Mouse (Mus musculus) embryonic facial prominence, embryonic 12.5 days (tissue): ENCODE results near the gene Mecr. TPM values are rescaled to one million over a fixed set of nuclear protein-coding genes. Genes with fewer than 3 reads are reported as not detected.

Experiments
- ATAC-seq: fragments of 200-750 bp; cut with Nextera tagmentation; 2 replicates; pipeline ENCODE4 v1.8.0; 2017; ENCODE audit not compliant: insufficient number of reproducible peaks, insufficient read depth, low FRiP score, low TSS enrichment
- H3K27ac ChIP-seq: fragments of 300-500 bp; sonication (generic); 2 replicates; pipeline ENCODE4 v1.5.1; 2016; ENCODE audit warnings: mild to moderate bottlenecking
- H3K27me3 ChIP-seq: fragments of 300-500 bp; sonication (generic); 2 replicates; pipeline ENCODE4 v1.6.1; 2016; ENCODE audit warnings: mild to moderate bottlenecking, moderate library complexity
- H3K36me3 ChIP-seq: fragments of 300-500 bp; sonication (generic); 2 replicates; pipeline ENCODE4 v1.6.1; 2016; ENCODE audit warnings: mild to moderate bottlenecking
- H3K4me1 ChIP-seq: fragments of 300-500 bp; sonication (generic); 2 replicates; pipeline ENCODE4 v1.6.1; 2016
- H3K4me2 ChIP-seq: fragments of 300-500 bp; sonication (generic); replicated peaks from 2 replicates; pipeline ENCODE4 v1.6.1; 2016; ENCODE audit warnings: mild to moderate bottlenecking, moderate library complexity
- H3K4me3 ChIP-seq: fragments of 300-500 bp; sonication (generic); 2 replicates; pipeline ENCODE4 v1.5.1; 2016; ENCODE audit warnings: mild to moderate bottlenecking
- H3K9ac ChIP-seq: fragments of 300-500 bp; sonication (generic); 2 replicates; pipeline ENCODE4 v1.6.1; 2016; ENCODE audit warnings: mild to moderate bottlenecking, moderate library complexity
- H3K9me3 ChIP-seq: fragments of 300-500 bp; sonication (generic); 2 replicates; pipeline ENCODE4 v1.6.1; 2016; ENCODE audit warnings: mild to moderate bottlenecking, moderate library complexity
- WGBS: fragments of 180-500 bp; shearing (Covaris S2); methylation state at CpG from one replicate; pipeline ENCODE4 v1.1.7; 2016; 5-methylcytosine and 5-hydroxymethylcytosine counted together
- polyA plus RNA-seq: library from polyadenylated mRNA; unstranded; fragments of >200 nt; fragmentation: Nextera tagmentation; extraction: Ambion mirVana; gene quantifications from 2 replicates; pipeline ENCODE4 v1.2.1, GENCODE M21; 2016

Mecr gene
- polyA plus RNA-seq, 1 experiment from 2014 or later = 48.4 TPM

DNA sequence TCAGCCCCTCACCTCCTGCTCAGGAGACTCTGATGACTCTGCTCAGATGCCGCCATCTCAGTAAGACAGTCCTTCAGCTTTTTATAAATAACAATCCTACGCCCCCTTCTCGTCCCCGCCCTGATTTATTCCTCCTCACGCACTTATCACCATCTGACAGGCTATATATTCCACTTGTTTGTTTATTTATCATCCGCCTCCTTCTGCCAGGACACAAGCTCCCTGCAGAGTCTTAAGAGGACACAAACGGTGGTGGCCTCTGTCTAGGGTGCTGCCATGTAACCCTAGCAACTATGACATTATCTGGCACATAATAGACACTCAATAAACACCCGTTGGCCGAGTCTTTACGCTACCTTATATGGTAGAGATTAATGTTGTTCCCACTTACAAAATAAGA lies 27.5 kb upstream of the Mecr start:
- Histone ChIP-seq H3K4me1 (peaks cover 4% of the 10 kb centered on the region; the same call in 1 of the 2 replicates), H3K27ac (no peak overlapping the region), H3K9me3 (no peaks in the 10 kb centered on the region), H3K4me2 (no peak overlapping the region), H3K36me3 (0 out of 2 replicates have a peak, but pooled peaks cover 16% of the 10 kb centered on the region), H3K9ac (no peak overlapping the region), H3K27me3 (no peaks in the 10 kb centered on the region), H3K4me3 (no peak overlapping the region)
- WGBS = 84% methylated on average over 10 of the region's 10 CpGs
- no peak for ATAC-seq

DNA sequence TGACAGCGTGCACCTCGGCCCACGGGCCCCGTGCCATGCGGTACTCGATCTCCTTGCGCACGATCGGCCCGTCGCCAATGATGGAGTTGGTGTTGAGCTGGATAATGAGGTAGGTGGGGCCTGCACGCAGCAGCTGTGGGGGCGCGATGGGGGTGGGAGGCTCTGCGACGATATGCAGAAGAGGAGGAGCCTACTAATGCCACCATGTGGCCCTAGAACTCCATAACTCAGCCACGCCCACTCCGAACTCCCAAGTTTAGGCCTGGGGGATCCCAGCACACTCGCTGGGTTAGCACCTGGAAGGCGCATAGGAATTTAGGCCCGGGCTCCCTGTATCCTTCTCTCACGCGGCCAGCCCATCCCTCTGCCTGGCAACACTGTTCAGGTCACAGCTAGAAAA lies 24.3 kb upstream of the Mecr start:
- no peaks in the 10 kb centered on the region for H3K9me3 ChIP-seq
- no peak overlapping the region for H3K9ac ChIP-seq
- no peak overlapping the region for H3K4me2 ChIP-seq
- 67% methylated on average over 23 of the region's 23 CpGs for WGBS
- H3K4me1 ChIP-seq = peaks cover 19% of the 10 kb centered on the region
- H3K27ac ChIP-seq = no peak overlapping the region
- no peaks in the 10 kb centered on the region for H3K27me3 ChIP-seq
- H3K36me3 ChIP-seq = peaks cover 16% of the 10 kb centered on the region; the same call in 1 of the 2 replicates
- no peak for ATAC-seq
- H3K4me3 ChIP-seq = no peak overlapping the region

DNA sequence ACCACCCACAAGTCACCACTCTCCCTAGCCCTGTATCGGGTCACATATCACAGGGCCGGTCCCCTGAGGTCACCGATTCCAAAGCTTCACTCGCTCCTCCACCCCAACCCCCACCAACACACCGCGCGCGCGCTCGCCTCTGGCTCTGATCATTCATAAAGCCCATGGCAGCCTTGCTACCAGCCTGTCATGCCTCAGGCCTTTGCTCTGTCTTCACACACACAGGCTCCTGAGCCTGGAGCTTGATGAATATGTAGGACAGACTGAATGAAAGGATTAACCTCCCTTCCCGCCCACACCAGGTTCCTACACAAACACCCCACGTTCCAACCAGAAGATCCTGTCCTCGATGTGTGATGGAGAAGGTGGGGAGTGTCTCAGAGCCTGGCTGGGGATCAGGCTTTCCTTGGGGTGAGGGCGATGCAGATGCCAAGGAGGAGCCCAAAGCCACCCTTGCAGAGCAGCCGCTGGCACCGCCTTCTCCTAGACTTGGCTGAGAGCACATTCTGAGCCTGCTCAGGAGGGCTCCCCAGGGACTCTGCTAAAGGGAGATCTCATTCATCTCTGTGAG lies 22.0 kb upstream of the Mecr start:
- Histone ChIP-seq H3K4me1 (peaks cover 32% of the 10 kb centered on the region), H3K9ac (no peak overlapping the region), H3K9me3 (no peaks in the 10 kb centered on the region), H3K4me2 (no peak overlapping the region), H3K4me3 (no peak overlapping the region), H3K27ac (no peak overlapping the region), H3K27me3 (no peaks in the 10 kb centered on the region), H3K36me3 (peaks cover 16% of the 10 kb centered on the region; the same call in 1 of the 2 replicates)
- ATAC-seq = no peak
- WGBS = 32% methylated on average over 16 of the region's 16 CpGs

GRCm38 (mm10) chr4:131822583-131822982 lies 20.7 kb upstream of the Mecr start:
- Histone ChIP-seq H3K27me3 (no peaks in the 10 kb centered on the region), H3K36me3 (peaks cover 16% of the 10 kb centered on the region; the same call in 1 of the 2 replicates), H3K27ac (no peak overlapping the region), H3K9me3 (no peaks in the 10 kb centered on the region), H3K4me1 (peaks cover 45% of the 10 kb centered on the region), H3K9ac (no peak overlapping the region), H3K4me3 (no peak overlapping the region), H3K4me2 (no peak overlapping the region)
- 80% methylated on average over 3 of the region's 3 CpGs for WGBS
- no peak for ATAC-seq

DNA sequence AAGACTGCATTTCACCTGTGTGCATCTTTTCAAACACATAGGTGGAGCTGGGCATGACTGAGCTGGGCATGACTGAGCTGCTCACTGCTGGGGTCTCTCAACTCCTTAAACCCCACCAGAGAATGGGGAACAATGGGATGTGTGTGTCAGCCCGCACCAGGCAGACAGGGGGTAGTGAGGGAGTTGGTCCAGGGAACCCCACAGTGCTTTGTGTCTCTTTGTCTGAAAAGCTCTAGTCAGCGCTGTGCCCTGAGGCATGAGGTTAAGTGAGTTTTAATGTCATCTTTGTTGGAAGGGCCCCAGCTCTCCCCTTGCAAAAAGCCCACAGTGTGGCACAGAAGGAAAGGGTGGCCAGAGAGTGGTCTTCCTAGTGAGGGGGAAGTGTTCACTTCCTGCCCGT lies 18.3 kb upstream of the Mecr start:
- Histone ChIP-seq H3K36me3 (peaks cover 7% of the 10 kb centered on the region; the same call in 1 of the 2 replicates), H3K4me3 (no peak overlapping the region), H3K9me3 (no peaks in the 10 kb centered on the region), H3K4me1 (peaks cover 54% of the 10 kb centered on the region), H3K27me3 (no peaks in the 10 kb centered on the region), H3K4me2 (no peak overlapping the region), H3K9ac (no peak overlapping the region), H3K27ac (peak overlapping the region; percentile 80)
- no peak for ATAC-seq
- WGBS = 16% methylated on average over 3 of the region's 3 CpGs

DNA sequence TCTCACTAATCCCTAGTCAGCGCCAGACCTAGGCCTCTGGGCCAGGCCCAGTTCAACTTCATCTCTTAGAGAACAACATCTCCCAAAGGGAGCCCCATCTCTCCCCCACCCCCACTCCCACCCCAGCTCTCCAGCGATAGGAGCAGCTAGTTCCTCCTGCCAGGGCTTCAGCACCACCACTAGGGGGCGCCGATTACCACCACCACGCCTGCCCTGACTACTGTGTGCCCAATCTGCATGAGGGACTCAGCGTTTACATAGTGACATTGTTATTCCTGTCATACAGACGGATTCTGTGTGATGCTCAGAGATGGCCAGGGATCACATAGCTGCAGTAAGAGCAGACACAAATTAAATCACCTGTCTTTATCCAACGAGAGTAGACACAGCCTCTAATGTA lies 17.4 kb upstream of the Mecr start:
- no peaks in the 10 kb centered on the region; the same call in 1 of the 2 replicates for H3K36me3 ChIP-seq
- H3K4me3 ChIP-seq = no peak overlapping the region
- H3K9ac ChIP-seq = no peak overlapping the region; the same call in 1 of the 2 replicates
- no peaks in the 10 kb centered on the region for H3K27me3 ChIP-seq
- H3K4me2 ChIP-seq = no peak overlapping the region
- H3K9me3 ChIP-seq = no peaks in the 10 kb centered on the region
- H3K4me1 ChIP-seq = peaks cover 58% of the 10 kb centered on the region
- ATAC-seq = no peak
- peak overlapping the region; percentile 80 for H3K27ac ChIP-seq
- WGBS = 35% methylated on average over 8 of the region's 8 CpGs

DNA sequence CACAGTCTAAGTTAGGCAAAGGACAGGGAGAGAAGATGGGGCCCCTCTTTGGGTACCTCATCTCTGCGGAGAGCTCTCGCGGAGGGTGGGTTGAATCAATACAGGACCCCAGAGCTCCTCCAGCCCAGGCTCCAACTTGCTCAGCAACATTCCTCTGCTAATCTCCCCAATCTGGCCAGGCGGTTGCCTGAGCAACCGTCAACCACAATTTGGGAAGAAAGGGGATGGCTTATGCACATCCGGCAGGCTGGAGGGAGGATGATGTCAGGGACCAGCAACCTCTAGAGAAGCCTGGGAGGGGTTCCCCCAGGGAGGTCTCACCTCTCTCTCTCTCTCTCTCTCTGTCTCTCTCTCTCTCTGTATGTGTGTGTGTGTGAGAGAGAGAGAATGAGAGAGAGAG lies 16.4 kb upstream of the Mecr start:
- peak overlapping the region; percentile 80 for H3K27ac ChIP-seq
- peaks cover 51% of the 10 kb centered on the region for H3K4me1 ChIP-seq
- no peak overlapping the region for H3K4me3 ChIP-seq
- WGBS = 2% methylated on average over 6 of the region's 6 CpGs
- peak overlapping the region; percentile 32 for H3K4me2 ChIP-seq
- H3K9ac ChIP-seq = no peak overlapping the region; the same call in 1 of the 2 replicates
- no peaks in the 10 kb centered on the region; the same call in 1 of the 2 replicates for H3K36me3 ChIP-seq
- no peaks in the 10 kb centered on the region for H3K27me3 ChIP-seq
- ATAC-seq = peak; percentile 77
- no peaks in the 10 kb centered on the region for H3K9me3 ChIP-seq

- no peak overlapping the region for H3K4me3 ChIP-seq
- no peaks in the 10 kb centered on the region for H3K27me3 ChIP-seq
- peaks cover 64% of the 10 kb centered on the region for H3K4me1 ChIP-seq
- no peak overlapping the region for H3K4me2 ChIP-seq
- no peak for ATAC-seq
- 80% methylated on average over 8 of the region's 8 CpGs for WGBS
- peak overlapping the region; percentile 5; the same call in 1 of the 2 replicates for H3K27ac ChIP-seq
- H3K9ac ChIP-seq = no peak overlapping the region
- H3K36me3 ChIP-seq = no peaks in the 10 kb centered on the region
- H3K9me3 ChIP-seq = no peaks in the 10 kb centered on the region
Observed at GRCm38 (mm10) chr4:131829123-131829522, 14.1 kb upstream of the Mecr start.

GRCm38 (mm10) chr4:131831546-131832045 lies 11.7 kb upstream of the Mecr start:
- Histone ChIP-seq H3K27ac (no peak overlapping the region), H3K9ac (no peak overlapping the region), H3K4me1 (peaks cover 67% of the 10 kb centered on the region)

GRCm38 (mm10) chr4:131832759-131833407 lies 10.4 kb upstream of the Mecr start:
- Histone ChIP-seq H3K4me3 (no peak overlapping the region), H3K9ac (no peak overlapping the region), H3K27me3 (peaks cover 11% of the 10 kb centered on the region; the same call in 1 of the 2 replicates), H3K27ac (no peak overlapping the region), H3K4me2 (no peak overlapping the region), H3K9me3 (no peaks in the 10 kb centered on the region), H3K36me3 (no peaks in the 10 kb centered on the region), H3K4me1 (peaks cover 56% of the 10 kb centered on the region)
- WGBS = 68% methylated on average over 3 of the region's 3 CpGs
- no peak for ATAC-seq

More at GRCm38 (mm10) chr4:131831546-131832045, 11.7 kb upstream of the Mecr start:
- 75% methylated on average over 5 of the region's 5 CpGs for WGBS
- H3K27me3 ChIP-seq = peaks cover 11% of the 10 kb centered on the region; the same call in 1 of the 2 replicates
- H3K9me3 ChIP-seq = no peaks in the 10 kb centered on the region
- no peak for ATAC-seq
- no peak overlapping the region for H3K4me2 ChIP-seq
- no peak overlapping the region for H3K4me3 ChIP-seq
- no peaks in the 10 kb centered on the region for H3K36me3 ChIP-seq

DNA sequence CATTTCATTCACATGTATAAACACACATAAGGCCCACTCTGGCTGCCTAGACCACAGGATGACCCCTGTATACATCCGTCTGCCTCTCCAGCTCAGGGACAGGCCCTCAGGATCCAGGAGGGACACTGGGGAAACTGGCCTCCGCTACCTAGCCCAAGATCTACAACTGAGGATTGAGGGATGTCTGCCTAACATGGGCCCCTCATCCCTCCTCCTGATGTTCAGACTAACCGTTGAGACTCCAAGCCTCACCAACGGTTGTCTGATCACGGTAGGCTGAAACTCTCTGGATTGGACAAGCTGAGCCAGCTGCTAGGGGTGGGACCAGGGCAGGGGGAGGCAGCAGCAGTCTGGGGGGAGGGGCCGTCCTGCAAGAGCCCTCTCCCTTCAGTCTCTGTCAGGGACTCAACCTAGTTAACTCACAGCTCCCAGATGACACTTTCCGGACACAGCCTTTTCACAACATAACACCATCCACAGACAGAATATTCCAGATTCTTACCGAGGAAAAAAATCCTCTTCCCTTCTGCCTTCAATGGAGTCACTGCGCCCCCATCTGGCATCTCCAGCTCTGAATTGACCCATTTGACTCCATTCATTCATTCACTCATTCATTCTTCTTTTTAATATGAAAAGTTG lies 9.2 kb upstream of the Mecr start:
- Histone ChIP-seq H3K9me3 (no peaks in the 10 kb centered on the region), H3K4me1 (peaks cover 53% of the 10 kb centered on the region), H3K36me3 (no peaks in the 10 kb centered on the region), H3K27ac (peak overlapping the region; percentile 59), H3K4me3 (no peak overlapping the region), H3K27me3 (peaks cover 11% of the 10 kb centered on the region; the same call in 1 of the 2 replicates), H3K9ac (no peak overlapping the region), H3K4me2 (0 out of 2 replicates have a peak overlapping the region, but pooled peaks have one; percentile 8)
- peak; percentile 23; the same call in 1 of the 2 replicates for ATAC-seq
- WGBS = 21% methylated on average over 9 of the region's 9 CpGs
